Mouse (Mus musculus) right cerebral cortex, adult 2 months (tissue): ENCODE measurements at regions not wholly inside any gene's neighbourhood (a gene's known extent, or its start where the extent isn't known, plus 50 kb on each side); places are given as distances from the start of the nearest gene placed in this dataset.
"Not testable (repeated sequence)": the region's sequence is repeated elsewhere in the genome, so short reads cannot be mapped to it uniquely, and the experiment has no call there.

Experiments
- DNase-seq, 2 experiments: peaks; one replicate each; pipeline ENCODE4 v3.0.0; 2021 to 2022; ENCODE audit warnings: low spot score in 2 of 2

DNA sequence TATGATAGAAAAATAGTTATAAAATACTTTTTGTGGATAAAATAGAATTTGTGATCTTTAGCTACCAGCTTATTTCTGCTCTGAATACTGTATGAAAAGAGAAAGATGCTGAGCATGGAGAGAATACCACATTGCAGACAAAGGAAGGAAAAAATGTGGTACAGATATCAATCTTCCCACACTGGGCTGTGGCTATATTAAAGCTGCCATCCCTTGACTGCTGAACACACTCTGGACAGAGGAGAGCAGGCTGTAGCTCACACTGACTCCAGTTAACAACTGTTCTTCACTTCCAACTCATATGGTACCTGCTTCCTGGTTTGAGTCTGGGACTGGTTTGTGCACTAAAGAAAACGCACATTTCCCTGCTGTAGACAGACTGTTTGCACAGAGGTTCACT, 76.7 kb upstream of the Try4 start:
- DNase-seq = no peak

DNA sequence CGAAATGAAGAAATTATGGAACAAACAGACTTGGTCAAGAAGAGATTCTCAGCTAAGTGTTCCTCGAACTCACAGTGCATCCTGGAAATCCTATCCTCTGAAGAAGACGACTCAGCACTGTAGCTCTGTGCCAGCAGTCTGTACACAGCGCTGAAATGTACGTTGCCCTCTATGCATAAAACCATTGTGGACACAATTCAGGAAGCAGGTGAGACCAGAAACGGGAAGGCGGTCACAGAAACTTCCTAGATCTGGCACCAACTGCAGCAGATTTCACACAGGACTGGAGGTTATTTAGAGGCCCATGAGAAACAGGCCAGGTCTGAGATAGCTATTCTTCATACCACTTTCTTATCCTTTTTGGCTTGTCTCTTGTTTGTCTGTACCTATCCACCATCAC, 83.7 kb upstream of the Try4 start:
- DNase-seq = no peak

DNA sequence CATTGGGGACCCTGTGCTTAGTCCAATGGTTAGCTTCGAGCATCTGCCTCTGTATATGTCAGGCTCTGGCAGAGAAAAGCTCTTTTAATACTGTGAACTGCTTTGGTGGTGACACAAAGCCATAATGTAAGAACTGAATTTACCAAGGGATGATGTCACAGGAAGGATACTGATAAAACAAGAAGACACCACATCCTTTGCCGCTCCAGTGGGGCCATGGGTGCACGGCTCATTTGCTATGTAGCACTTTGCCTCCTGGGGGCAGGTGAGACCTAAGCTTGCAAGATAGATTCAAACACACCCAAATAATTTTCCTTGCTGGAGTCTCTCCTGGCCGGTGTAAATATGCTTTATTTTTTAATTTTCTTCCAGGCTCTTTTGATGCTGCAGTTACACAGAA, 86.2 kb upstream of the Try4 start:
- no peak for DNase-seq

DNA sequence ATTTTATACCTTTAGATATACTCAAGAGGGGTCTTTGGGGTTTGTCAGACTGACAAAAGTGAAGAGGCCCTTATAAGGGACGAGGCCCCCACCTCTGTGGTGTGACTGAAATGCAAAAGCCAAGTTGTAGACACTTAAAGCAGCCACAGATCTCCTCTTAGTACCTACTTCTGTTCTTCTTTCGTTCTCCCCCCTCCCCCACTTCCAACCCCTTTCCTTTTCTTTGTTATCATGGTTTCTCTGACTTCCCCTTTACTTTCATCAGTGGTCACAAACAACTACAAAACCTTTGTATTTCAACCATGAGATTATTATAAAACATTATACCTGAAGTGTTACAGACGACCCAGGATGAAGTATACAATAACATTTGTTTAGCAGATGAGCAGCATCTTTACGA, 96.2 kb upstream of the Try4 start:
- DNase-seq = no peak

DNA sequence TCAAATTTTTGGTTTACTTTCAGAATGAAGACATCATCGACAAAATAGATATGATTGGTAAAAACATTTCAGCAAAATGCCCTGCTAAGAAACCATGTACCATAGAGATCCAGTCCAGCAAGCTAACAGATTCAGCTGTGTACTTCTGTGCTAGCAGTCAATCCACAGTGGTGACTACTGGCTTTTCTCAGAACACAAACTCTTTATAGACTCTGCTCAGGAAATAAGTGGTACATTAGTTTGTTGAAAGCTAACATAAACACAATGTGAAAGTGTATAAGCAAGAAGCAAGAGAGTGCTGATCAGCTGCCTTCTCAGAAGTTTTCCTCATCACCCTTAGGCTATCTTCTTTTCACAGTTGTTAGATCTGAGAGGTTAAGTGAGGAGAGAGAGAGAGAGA, 99.2 kb upstream of the Try4 start:
- no peak for DNase-seq

DNA sequence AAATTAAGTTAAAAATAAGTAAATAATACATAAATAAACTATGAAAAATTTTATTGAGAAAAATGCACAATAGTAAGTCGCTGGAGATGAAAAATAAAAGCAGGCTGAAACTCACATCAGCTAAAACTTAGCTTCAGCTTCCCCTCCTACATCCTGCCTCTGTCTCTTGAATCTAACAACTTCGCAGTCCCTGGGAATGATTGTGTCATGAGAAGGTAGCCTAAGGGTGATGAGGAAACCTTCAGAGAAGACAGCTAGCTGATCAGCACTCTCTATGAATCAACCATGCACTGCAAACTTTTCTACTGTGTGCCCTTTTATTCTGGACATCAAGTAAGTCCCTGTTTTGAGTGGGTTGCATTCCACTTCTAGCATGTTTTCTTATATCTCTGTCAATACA, 99.8 kb upstream of the Try4 start:
- no peak for DNase-seq

DNA sequence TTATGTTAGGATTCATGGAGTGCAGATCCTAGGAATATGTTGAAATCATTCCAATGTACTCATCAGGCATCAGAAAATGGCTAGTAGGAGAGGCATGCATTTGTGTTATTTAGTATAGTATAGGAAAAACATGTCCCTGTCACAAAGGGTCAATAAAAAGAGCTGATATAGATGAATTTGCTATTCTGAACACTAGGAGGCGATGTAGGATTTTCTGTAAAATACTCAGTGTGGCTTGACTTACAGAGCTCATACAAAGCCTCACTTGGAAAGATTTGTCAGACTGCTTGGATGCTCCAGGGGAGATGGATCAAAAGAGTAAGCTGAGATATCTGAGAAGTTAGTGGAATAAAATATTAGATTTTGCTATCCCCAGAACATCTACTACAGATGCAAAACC, 107.6 kb upstream of the Try4 start:
- no peak for DNase-seq

DNA sequence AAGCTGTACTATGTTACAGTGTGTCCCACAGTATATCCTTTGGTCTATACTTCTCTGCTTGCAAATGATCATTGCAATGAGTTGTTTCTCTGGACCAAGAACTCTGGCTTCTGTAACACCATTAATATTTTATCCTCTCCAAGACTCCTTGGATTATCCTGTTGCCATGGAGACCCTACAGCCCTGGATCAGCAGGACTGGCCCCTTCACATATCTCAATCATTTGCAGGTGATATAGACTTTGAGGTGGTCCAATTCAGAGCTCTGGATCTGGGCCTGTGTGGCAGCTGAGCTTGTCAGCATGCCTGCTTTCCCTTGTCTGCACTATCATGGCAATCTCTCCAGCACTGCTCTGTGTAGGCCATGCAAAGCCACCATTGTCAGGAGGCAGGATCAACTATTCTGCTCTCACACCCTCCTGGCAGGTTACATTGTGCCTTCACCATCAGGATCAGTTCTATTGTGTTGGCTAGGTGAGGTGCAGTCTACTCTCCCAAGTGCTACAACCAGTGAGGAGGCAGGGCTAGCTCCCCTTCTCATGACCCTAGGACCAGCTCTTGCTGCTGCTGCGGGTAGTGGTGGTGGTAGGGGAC, 110.2 kb upstream of the Try4 start:
- DNase-seq = no peak

DNA sequence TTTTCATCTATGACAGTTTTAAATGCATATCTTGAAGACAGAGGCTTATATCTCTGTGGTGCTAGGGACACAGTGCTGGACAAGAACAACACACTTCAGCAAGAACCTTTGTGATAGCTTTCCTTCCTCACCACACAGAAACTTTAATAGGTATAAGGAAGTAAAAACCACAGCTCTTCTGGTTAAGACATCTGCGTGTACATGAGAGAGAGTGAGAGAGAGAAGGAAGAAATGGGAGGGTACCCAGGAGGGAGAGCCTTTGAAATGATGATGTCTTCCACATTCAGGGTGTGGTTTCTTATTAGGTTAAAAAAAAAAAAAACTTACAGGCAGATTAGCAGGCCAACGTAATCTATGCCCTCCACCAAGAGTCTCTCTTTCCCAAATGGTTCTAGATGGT, 113.2 kb upstream of the Try4 start:
- DNase-seq = no peak

DNA sequence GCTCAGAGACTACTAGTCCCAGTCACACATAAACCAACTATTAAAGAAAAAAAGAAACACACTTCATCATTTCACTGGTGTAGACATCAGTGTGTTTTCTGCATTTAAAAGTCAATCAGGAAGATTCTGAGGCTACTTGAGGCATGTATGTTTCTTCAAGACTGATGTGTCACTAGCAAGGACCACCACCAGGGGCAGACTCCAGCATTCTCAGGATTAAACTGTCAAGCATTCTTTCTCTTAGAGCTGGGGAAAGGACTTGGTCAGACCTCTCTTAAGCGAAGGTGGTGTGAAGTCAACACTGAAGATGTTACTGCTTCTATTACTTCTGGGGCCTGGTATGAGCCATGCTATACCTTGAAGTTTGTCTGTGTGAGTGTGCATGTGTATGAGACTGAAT, 114.1 kb upstream of the Try4 start:
- DNase-seq = no peak

DNA sequence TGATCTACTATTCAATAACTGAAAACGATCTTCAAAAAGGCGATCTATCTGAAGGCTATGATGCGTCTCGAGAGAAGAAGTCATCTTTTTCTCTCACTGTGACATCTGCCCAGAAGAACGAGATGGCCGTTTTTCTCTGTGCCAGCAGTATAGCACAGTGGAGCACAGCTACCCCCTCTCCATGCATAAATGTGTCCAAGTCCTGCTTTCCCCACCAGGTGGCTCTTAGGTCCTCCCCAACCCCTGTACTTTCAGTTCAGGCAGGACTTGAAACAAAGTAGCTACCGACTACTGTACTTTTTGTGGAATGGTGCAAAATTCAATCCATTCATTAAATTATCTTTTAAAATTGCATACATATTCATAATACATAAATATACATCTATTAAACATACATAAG, 123.2 kb upstream of the Try4 start:
- no peak for DNase-seq

DNA sequence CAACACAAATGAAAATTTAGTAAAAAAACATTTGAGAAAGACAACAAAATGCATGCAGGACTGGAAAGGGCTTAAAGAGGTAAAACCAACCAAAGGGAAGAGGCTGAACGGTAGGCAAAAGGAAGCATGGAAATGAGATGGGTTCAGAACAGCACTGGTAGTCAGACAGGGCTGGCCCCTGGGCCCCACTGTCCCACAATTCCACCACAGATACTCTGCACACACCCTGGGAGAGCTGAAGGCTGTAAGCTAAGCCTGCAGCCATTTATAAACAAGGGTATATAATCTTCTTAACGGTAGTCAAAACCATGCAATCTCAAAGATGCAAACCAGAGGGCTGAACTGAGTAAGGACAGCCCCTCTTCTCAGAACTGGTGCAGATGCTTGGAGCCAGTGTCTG, 124.0 kb upstream of the Try4 start:
- DNase-seq = no peak

DNA sequence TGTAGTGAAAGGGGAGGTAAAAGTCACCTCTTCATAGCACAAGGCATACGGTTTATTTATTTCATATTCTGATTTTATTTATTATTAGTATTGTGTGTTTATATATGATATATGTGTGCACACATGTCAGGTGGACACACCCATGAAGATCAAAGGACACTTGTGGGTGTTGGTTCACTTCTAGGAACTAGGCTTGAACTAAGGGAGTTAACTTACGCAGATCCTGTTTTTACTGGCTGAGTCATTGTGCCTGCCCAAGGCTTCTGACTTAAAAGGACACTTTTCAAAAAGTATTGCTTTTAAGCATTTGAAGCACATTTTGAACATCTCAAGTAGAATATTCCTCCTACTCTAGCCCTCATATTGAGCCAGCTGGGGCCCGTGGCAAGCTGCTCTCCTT, 124.9 kb upstream of the Try4 start:
- DNase-seq = no peak

DNA sequence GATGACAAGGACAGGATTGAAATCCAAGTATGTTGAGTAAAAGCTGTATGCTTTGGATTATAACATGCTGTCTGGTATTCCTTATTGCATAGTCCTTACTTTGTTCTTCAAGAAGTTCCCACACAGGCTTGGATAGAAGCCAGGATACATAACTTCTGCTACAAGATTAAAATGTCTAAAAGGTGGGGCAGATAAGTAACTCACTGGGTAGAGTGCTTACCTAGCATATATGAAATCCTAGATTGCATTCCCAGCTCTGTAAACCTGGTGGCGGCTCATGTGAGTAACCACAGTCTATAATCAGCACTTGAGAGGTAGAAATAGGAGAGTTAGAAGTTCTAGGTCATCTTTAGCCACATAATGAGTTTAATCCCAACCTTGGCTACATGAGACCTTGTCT, 126.0 kb upstream of the Try4 start:
- no peak for DNase-seq

DNA sequence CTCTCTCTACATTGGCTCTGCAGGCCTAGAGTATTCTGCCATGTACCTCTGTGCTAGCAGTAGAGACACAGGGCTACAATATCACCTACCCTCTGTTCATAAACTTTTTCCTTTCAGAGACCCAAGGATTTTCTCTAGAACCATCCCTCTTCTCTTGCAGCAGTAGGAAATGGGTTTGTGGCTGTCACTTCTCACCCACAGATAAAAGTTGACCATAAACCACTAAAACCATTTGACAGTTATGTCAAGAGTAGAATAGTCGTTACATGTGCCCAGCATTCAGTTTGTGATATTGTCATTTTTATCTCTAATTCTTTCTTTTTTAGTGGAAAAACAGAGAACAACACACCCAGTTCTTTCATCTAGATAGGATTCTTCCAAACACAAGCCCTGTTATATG, 128.2 kb upstream of the 2210010C04Rik start:
- DNase-seq = no peak

DNA sequence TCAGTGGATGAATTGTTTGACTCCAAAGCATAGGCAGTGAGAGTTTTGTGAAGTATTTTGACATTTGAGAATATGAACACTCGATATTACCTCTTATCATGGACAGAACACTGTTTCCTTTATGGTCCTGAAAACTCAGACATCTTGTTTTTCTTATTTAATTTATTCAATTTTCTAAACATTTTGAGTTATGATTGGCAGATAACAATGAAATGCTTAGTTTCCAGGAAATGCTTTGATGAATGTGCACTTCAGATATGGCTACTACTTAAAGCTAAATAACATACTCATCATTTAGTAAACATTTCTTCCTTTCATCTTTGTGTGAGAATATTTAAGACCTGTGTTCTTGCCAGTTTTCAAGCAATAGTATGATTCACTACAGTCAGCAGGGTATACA, 126.4 kb upstream of the 2210010C04Rik start:
- DNase-seq = no peak

DNA sequence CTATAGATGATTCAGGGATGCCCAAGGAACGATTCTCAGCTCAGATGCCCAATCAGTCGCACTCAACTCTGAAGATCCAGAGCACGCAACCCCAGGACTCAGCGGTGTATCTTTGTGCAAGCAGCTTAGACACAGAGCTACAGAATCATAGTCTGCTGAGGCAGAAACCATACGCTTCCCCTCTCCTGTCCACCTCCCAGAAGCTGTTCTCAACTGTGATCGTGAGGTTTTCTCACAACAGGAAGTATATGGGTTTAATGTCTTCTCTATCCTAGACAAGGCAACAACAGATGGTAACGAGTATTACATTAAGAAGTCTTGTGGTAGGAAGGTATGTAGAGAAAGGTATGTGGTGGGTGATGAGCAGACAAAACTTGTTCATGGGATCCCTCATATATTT, 116.8 kb upstream of the 2210010C04Rik start:
- no peak for DNase-seq

DNA sequence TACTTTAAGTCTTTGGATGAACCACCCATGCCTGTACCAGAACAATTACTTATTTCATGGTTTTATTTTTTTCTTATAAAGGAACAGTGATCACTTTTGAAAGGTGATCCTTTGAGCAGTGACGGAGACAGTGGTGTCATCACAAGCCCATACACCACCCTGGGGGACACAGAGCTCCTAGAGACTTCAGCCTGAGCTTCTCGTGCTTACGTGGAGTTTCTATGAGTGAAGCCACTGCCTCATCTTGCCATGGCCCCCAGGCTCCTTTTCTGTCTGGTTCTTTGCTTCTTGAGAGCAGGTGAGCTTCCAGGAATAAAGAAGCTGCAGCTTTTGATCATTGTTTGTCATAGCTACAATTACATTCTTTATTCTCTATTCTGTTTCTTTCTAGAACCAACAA, 116.2 kb upstream of the 2210010C04Rik start:
- DNase-seq = no peak

DNA sequence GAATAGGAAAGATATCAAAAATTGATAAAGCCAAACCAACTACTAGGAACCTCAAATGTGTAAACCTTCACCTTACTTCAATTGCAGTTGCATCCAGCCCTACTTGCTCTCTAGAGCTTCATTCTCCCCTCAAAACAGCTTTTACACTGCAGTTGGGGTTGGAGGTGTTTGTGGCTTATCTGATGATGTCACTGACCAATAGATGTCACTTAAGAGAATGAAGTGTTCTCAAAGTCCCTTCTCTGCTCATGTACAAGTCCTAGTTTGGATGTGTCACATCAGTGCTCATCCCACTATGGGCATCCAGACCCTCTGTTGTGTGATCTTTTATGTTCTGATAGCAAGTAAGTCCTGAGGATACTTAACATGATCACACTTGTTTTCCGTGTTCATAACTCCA, 105.6 kb upstream of the 2210010C04Rik start:
- no peak for DNase-seq

DNA sequence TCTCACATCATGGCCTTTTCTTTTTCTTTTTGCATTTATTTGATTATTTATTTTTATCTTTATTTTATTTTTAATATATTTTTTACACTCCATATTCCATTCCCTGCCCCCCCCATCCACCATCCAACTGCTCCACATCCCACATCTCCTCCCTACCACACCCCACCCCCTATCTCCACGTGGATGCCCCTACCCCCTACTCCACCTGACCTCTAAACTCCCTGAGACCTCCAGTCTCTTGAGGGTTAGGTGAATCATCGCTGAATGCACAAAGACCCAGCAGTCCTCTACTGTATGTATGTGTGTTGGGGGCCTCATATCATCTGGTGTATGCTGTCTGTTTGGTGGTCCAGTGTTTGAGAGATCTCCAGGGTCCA, 102.1 kb upstream of the 2210010C04Rik start:
- not testable (repeated sequence) for DNase-seq

DNA sequence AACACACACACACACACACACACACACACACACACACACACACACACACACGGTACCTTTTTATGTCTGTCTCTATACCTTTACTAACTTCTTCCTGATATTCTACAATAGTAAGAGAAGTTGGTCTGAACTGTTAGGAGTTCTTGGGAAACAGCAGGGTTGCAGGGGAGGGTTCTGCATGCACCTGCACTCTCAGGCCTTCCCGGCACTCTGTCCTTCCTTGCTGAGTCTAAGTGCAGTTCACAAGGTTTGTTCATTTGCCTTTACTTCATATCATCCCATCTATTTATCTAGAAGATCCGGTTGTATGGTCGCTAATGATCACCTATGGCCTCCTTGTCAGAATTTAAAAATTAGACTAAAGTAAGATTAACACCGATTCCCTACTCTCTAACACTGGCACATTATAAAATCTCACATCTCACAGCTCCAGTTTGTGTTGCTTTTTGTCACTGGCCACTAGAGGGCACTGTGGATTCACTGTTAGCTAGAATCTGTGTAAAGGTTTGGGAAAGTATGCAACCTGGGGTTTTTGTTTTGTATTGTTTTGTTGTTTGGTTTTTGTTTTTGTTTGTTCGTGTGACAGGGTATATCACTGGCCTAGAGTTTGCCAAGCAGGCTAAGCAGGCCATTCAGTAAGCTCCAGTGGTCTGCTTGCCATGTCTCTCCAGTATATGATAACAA, 101.5 kb upstream of the 2210010C04Rik start:
- DNase-seq = peak; percentile 61 to 77

DNA sequence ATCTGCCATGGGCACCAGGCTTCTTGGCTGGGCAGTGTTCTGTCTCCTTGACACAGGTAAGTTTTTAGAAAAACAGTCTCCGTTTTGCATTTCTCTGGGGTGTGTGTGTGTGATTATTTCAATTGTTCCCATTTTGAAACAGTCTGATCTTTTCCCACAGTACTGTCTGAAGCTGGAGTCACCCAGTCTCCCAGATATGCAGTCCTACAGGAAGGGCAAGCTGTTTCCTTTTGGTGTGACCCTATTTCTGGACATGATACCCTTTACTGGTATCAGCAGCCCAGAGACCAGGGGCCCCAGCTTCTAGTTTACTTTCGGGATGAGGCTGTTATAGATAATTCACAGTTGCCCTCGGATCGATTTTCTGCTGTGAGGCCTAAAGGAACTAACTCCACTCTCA, 99.9 kb upstream of the 2210010C04Rik start:
- no peak for DNase-seq

DNA sequence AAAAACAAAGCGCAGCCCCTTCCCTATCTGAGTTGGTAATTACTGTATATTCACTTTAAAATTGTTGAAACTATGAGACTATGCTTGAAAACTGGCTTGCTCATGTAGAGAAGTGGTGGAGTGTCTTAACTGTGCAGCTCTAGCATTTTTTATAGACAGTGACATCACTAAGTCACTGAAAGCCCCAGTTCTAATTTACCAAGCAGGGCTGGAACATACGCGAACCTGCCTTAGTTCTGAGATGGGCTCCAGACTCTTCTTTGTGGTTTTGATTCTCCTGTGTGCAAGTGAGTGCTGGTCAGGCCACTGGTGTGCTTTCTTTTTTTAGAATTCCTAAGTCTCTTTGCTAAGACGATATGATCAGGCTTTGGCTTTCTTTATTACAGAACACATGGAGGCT, 94.6 kb upstream of the 2210010C04Rik start:
- no peak for DNase-seq

DNA sequence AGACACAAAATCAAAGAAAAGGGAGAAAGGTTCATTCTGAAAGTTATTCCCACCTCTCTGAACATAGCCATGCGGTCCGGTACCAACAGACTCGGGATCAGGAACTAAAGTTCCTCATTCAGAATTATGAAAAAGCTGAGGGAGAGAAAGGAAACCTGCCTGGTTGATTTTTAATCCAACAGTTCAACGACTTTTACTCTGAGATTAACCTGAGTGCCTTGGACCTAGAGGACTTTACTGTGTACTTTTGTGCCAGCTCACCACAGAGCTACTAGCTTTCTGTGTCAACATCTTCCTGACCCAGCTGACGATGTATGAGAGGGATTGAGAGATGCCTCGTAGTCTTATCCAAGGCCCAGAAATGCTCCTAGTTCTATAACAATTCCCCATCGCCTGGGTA, 92.5 kb upstream of the 2210010C04Rik start:
- DNase-seq = no peak
